Mouse (Mus musculus) adipose tissue, adult 10 weeks (tissue): Measurements from ENCODE around the gene Ipo8. TPM values are rescaled to one million over a fixed set of nuclear protein-coding genes. Genes with fewer than 3 reads are reported as not detected.

Experiments used
- polyA plus RNA-seq: library from polyadenylated mRNA; stranded (reverse); fragments of 350-450 nt; fragmentation: Illumina TruSeq; extraction: RNeasy Lipid Tissue Mini Kit (QIAGEN cat#74804); gene quantifications from one replicate; pipeline ENCODE4 v1.2.3, GENCODE M21; 2014; ENCODE audit warnings: low read depth, low replicate concordance

The Ipo8 gene
- 15.9 TPM for polyA plus RNA-seq

DNA sequence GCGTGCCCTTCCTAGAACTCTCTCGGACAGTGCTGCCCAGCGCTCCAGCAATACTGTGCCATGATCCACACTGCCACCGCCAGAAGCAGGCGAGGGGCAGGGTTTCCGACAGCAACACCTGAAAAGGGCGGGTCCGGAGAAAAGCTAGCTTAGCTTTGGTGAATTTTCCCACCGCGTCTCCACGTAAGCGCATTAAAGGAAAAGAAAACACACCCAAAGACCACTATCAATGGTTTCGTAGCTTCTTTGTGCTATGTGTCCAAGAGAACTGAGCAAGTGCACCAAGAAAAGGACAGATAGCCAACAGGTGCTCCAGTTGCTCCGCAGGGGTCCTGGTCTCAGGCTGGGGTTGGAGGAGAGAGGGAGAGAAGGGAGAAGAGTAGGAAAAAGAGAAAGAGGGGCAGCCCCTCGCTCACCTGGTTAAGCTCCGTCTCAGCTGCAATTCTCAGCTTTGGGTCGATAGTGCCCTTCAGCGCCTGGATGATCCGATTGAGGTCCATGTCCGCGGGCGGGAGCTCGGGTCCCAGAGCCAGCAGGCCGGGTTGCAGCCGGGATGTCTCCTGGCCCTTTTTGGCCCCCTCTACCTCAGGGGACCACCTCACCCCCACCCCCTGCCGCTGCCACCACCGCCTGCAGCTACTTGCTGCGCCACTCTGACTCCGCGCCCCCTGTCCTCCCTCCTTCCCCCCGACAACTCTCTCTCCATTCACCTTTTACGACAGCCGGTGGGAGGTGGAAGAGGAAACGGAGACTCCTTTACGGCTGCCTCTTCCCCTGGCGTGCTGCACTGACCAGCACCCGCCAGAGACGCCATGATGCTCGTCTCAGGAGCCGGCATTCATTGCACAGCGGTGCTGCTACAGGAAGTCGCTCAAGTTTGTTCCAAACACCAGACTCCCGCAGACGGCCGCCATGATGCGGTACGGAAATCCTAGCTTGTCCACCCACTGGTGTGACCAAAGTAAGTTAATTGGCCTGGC is at the start of gene Ipo8:
Ipo8 (minus strand) TSS at position 720 of the 980 bp plus-strand sequence.

Other genes starting within 250 kb of the Ipo8 start
- 17.7 TPM for gene Caprin2, start 64.8 kb upstream of the Ipo8 start, polyA plus RNA-seq
- 12.9 TPM for gene Sinhcaf, start 115.0 kb upstream of the Ipo8 start, polyA plus RNA-seq